Mouse (Mus musculus): ENCODE measurements at regions not wholly inside any gene's neighbourhood (a gene's known extent, or its start where the extent isn't known, plus 50 kb on each side); places are given as distances from the start of the nearest gene placed in this dataset.
A peak's percentile ranks its signal among the peaks of the same experiment; 100 is the strongest.
"Not testable (repeated sequence)": the region's sequence is repeated elsewhere in the genome, so short reads cannot be mapped to it uniquely, and the experiment has no call there.

DNA sequence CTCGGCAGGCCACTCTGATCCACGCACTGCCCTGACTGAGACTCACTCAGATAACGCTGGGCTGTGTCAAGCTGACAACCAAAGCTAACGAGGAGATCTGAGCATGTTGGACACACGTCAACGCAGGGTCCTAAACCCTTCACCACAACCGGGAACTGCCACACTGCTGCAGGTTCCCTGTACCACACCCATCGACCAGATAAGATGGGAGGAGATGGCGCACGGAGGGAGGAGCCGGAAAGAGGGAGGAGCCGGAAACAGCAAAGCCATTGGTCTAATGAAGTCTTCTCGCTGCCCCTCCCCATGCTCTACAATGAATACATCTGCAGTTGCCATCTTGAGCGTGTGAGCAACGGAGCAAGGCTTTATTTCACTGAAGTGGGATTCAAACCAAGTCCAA lies 182.9 kb upstream of the Rpl38 start:
- DNase-seq (ENCODE audit: inconsistent ontology term): no peak

DNA sequence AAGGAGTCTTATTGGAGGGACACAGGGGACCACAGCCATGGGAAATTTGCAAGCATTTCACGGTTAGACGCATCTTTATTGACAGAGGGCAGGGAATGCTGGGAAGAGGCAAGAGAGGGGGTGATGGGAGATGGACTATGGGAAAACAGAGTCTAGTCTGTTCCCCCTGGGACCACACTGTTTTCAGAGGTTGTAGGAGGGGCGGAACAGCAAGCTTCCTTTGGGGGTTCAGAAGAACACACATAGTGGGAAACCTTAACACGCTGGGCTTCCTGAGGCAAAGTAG lies 183.7 kb upstream of the Rpl38 start:
- DNase-seq (ENCODE audit: inconsistent ontology term): no peak

DNA sequence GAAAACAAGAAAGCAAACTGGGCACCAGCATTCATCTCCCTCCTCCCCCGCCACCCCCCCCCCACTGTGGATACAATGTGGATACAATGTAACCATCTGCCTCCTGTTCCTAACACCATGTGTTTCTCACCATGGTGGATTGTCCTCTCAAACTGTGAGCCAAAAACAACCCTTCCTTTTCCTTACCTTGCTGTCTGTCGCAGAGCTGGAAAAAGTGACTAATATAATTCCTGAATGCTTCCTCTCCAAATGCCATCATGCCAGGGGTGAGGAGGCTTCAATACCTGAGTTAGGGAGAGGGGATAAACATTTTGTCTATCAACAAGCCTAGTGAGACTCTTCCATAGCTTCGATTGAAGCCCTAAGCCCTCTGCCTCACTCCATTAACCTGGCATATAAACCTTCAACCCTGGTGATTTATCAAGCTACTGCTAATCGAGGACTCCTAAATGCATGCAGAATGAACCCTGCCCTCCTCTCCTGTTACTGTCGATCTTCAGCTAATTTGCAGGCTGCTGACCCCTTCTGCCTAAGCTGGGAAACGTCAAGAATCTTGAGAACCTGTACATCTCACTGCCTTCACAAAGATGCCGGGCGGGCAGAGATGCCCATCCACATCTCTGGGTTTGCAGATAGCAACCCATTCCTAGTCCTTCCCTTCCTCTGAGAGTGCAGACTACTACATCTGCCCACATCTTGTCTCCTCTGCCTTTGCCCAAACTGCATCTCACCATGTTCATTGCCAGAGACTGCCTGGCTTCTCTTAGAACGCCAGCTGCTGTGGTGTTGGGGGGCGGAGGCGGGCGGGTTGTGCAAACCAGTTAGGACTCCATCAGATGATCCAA lies 184.3 kb upstream of the Rpl38 start:
- no peak for DNase-seq (ENCODE audit: inconsistent ontology term)

DNA sequence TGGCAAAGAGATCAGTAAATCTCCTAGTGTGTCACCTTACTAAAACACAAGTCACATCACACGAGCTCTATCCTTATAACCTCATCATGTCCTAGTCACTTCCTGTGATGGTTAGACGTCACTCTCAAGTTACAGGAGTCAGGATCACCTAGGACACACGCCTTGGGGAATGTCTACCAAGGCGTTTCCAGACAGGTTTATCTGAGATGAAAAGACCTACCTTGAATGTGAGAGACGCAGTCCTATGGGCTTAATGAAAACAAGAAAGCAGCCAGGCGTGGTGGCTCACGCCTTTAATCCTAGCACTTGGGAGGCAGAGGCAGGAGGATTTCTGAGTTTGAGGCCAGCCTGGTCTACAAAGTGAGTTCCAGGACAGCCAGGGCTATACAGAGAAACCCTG lies 185.0 kb upstream of the Rpl38 start:
- DNase-seq (ENCODE audit: inconsistent ontology term): not testable (repeated sequence)

DNA sequence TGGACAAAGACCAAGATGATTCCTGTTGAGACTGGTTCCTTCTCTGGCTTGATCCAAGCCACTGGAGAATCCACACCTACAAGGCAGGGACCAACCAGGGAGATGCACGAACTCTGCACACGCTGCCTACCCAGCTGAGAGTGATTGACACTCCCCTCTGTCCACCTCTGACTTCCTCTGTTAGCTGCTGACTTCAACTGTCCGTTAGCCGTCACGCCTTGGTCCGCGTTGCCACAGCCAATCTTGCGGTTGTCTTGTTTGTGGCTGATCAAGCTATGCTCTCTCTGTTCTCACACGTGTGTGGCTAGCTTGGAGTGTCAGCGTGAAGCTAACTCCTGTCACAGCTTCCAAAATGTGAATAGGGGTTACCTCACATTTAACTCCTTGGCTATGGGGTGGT lies 186.3 kb upstream of the Rpl38 start:
- no peak for DNase-seq (ENCODE audit: inconsistent ontology term)

DNA sequence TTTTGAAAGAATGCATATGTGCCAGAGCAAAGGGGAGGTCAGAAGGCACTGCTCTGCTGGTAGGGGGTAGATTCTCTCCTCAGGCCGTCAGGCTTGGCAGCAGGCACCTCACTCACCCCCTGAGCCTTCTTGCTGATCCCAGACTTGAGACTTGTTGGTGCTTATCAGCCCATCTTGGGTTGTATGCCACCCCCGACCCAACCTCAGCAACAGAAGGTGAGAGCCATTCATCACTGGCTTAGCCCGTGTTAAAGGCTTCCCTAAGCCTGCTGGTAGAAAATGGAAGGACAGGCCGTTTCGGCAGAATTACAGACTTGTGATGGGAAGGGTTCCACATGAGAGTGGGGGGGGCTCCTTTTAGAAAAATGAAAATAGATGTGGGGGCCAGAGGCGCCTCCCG lies 187.3 kb upstream of the Rpl38 start:
- DNase-seq (ENCODE audit: inconsistent ontology term): no peak

DNA sequence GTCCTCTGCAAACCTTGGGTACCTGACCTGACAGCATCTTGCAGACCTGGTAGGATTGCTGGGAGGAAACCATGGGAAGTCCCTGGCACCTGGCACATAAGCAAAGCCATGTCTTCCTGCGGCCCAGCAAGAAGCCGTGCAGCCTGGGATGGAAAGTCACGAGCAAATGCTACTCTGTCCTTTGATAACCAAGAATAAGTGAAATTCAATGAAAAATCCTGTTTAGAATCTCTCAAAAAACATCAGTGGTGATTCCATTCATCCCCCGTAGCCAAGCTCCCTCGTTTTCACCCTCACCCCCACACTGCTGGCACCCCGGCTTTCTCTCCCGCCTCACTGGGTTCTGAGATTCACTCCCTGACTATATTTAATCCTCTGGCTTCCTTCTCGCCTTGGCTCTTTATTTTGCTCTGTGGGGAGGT lies 188.2 kb upstream of the Rpl38 start:
- DNase-seq (ENCODE audit: inconsistent ontology term): no peak

DNA sequence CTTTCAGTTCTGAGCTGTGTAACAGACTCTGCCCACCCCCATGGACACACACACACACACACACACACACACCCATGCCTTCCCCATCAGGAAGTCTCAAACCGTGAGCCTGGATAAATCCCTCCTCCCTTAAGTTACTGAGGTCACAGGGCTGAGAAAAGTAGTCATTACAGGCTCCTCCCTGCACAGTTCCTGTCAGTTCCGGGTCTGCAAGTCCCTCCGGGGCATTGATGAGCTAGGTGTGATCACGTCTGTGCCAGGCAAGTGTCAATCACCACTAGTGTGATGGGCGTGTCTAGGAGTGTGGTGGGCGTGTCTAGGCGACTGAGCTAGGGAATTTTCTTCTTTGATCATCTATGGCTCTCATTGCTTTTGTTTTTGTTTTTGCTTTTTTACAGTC lies 189.6 kb upstream of the Rpl38 start:
- no peak for DNase-seq (ENCODE audit: inconsistent ontology term)

DNA sequence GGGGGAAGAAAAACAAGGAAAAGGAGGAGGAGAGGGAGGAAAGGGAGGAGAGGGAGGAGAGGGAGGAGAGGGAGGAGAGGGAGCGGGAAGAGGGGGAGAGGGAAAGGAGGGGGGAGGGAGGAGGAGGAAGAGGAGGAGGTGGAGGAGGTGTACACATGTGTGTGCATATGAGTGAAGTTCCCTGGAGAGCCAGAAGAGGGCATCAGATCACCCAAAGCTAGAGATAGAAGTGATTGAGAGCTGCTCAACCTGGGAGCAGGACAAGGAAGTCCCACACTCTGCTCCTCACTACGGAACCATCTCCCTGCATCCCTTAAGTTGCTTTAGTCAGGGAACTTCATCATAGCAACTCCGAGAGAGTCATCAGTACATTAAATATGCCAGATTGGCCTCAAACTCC lies 191.0 kb upstream of the Rpl38 start:
- no peak for DNase-seq (ENCODE audit: inconsistent ontology term)

DNA sequence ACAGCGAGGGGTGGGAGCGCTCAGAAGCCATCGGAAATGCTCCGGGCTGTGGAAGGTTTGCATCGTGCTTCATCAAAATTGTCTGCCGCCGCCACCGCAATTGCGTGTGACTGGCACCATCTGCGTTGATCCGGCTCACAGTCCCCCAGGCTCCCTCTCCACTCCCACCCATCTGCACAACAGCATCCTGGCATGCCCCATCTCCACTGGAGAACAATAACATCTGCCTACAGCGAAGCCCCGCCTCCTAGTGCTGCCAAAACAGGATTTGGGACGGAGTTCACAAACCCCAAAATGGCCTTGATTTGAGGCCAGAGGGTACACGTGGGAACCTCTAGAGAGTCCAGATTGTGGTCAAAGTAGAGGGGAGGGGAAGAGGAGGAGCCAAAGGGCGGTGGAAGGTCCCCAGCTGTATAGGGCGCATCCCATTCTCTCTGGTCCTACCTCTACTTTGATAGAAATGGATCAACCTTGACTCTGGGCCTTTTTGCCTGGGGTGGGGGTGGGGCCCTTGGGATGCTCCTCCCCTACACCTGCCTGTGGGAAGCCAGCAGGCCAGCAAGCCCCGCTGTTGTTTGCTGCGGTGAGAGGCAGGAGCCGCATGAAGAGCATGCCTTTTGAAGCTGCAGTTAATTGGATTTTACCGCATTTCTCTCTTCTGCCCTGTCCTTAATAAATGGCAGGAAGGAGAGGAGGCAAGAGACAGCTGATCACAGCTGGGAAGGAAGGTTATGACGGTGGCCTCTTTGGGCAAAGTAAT lies 195.6 kb upstream of the Rpl38 start:
- DNase-seq (ENCODE audit: inconsistent ontology term): no peak

DNA sequence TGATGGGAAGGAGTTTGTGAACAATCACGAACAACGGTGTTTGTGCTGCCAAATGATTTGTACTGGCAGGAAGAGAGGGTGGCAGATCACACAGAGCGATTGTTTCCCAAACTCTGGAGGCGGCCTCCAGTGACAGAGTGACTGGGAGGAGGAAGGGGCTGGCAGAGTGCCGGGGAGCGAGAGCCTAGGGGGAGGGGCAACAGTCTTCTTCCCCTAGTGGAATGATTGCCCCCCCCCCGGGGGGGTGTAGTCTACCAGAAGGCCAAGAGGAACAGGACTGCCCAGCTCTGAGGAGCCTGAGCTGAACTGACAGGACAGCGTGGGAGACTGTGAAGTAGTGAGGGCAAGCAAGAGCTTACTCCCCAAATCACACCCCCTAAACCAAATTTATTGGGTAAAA lies 199.9 kb upstream of the Rpl38 start:
- peak; percentile 97 for DNase-seq (ENCODE audit: inconsistent ontology term)

DNA sequence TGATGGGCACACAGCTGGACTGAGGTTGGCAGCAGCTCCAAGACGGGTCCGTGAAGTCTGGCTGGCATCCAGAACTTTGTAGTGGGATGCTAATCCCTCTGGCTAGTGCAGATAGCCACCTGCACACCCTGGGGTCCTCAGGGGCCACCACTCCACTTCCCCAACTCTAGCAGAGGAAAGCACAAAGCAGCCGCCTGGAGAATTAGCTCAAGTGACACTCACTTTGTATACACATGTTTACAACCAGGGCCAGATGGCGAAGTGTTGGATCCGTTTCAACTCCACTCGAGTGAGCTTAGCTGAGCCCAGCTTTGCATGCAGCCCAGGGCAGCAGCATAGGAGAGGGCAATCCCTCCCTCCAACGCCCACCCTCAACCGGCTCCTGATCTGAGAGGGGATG lies 200.5 kb upstream of the Rpl38 start:
- DNase-seq (ENCODE audit: inconsistent ontology term): peak; percentile 62

DNA sequence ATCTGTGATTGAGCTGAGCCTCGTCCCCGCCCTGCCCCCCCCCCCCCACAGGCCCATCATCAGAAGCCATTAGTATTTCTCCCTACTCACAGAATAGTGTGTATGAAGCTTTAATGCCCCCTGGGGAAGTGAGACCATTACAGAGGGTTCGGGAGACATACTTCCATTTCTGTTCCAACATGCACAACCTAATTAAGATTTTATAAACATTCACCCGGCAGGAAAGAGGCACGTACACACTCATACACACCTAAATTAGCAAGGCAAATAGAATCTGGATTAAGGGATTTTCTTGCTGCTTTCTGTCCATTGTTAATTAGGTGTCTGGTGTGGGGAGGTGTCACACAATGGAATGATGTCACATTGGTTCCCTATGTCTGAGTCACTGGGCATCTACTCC lies 202.8 kb upstream of the Rpl38 start:
- no peak for DNase-seq (ENCODE audit: inconsistent ontology term)

DNA sequence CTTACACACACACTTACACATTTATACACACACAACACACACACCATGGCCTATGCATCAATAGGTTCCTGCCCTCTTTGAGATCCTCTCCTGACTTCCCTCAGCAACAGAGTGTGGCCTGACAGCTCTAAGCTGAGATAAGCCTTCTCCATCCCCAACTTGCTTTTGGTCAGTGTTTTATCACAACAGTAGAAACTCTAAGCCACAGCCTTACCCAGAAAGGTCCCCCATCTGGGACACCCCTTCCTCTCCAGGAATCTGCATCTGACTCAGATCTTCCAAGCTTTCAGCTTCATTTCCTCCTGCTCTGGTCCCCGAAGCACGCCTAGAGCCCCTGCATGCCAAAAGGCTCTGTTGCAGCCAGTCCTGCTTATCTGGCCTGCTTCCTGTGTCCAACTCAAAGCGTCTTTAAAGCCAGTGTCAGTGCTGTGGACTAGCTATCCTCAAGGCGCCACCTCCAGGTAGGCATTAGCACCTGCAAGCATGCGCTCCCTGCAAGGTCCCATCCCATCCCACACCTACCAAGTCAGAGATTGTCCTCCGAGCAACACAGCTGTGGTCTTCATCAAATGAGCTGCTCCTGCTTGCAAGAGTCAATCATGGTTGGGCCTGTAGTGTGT lies 205.5 kb upstream of the Rpl38 start:
- peak; percentile 34 for DNase-seq (ENCODE audit: inconsistent ontology term)

DNA sequence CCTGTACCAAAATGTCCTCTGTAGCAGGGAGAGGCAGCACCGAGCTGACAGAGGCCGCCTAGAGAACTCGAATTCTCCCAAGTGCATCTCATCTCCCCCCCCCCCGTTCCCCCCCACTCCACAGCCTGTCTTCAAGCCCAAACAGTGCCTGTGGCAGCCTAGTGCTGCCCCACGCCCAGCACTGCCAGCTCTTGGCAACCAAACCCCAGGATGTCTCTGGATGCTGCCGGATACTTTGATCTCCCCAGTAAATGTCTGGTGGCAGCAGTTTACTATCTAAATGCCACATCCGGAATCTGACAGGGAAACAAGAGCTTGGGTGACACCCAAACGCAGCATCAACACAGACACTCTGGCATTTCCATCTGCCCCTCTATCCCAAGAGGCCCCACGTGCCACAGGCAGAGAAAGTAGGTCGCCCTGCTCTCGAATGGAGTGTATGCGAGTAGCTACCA lies 213.4 kb upstream of the Rpl38 start:
- DNase-seq (ENCODE audit: inconsistent ontology term): peak; percentile 80

DNA sequence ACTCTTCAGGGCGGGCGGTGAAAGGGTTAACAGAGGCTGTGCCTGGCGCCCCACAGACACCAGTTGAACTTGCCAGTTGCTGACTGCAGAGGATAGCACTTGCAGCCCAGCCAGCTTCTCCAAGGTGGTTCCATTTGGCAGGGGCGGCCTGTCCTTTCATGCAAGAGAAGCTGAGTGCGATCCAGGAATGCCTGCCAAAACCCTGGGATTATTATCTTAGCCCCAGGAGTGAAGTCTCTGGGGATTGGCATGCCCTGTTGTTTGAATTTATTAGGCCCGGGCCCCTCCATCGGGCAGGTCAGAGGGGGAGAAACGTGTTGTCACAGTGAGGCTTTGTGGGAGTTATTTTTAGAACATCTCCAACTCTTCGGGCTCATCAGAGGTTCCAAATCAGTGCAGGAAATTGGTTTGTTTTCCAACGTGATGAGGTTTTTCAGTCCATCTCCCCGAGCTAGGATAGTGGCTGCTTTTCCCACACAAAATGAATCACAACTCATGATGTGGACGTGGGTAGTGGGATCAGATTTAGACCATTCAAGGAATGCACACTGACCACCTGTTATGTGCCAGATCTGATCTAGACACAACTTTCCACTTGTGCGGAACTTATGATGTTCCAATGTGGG lies 219.4 kb upstream of the Rpl38 start:
- peak; percentile 86 for DNase-seq (ENCODE audit: inconsistent ontology term)

DNA sequence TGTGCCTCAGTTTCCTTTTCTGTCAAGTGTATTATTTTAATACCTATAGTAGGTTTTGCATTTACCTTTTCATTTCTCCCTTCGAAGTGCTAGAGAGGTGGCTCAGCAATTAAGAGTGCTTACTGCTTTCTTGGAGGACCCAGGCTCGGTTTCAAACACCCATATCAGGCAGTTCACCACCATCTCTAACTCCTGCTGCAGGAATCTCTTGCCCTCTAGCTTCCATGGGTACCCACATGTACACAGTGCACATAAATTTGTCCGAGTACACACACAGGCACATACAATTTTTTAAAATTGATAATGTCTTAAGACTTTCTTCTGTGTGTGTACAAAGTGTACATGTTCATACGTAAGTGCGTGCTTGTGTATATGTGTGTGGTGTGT lies 220.9 kb upstream of the Rpl38 start:
- no peak for DNase-seq (ENCODE audit: inconsistent ontology term)

DNA sequence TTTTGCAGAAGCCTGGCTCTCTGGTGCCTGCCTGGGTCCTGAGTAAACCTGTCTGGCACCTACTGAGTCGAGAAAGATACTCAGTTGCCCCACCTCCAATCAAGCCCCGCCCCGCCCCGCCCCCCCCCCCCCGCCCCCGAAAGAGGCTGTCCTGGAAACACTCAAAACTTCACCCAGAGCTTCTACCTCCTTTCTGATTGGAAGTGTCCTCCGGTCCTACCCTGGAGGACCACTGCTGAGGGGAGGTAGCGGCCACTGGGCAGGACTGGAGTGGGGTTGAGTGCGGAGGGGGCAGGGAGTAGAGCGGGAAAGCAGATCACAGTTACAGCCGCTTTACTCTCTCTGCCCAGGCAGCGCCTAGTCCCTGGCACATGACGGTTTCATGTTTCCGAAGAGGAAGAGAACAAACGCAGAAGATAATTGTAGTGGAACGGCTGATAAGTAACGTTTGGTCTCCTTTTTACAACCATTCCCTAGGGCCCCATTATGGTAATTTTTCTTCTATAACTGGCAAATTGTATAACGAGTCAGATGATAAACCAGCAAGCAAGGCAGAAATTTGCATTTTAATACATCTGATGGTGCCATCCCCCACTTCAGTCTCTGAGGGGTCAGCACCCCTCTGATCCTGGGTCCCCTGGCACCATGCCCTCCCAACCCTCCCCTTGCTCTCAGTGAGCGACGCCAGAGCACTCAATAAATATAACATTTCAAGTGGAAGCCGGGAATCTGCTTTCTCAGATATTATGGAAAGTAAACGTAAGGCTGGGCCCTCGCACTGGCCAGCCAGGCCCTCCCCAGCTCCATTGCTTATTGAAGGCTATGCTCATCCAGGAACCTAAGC lies 221.5 kb upstream of the Rpl38 start:
- peak; percentile 40 for DNase-seq (ENCODE audit: inconsistent ontology term)

DNA sequence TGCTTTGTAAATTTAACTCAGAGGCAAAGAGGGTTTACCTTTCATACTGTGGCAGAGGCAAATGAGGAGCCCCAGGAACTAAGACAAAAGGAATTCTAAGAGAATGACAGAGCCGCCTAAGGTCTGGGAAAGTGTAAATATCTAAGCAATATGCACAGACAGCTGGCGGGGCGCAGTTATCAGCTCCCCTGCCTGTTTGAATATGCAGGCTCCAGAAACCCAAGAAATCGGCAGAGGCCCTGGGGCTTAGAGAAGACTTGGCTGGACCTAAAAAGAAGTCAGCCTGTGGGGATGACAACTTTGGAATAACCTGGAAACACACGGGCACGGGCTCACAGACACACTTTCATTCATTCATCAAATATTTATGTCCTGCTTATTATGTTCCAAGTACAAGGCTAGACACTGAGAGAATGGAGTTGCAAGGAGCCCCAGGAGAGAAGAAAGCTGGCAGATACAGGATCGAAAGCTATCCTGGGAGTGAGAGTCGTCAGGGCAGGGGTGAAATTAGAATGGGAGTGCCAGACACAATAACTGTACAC lies 222.2 kb upstream of the Rpl38 start:
- DNase-seq (ENCODE audit: inconsistent ontology term): no peak

DNA sequence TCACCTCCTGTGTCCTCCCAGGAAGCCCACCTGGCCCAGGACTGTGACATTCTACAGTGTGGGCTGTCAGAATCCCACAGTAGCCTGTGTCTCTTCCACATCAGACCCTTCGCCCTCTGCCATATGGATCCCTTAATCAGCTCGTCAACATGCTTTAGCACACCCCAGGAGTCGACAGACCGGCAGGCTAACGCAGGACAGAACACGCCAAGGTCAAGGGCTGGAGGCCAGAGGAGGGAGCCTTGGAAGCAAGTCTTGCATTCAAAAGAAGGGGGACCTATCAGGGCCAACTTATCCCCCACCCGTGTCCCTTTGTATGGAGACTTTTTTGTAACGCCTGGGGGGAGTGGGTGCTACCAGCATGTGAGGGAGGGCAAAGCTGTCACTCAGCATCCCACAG lies 224.1 kb upstream of the Rpl38 start:
- no peak for DNase-seq (ENCODE audit: inconsistent ontology term)

DNA sequence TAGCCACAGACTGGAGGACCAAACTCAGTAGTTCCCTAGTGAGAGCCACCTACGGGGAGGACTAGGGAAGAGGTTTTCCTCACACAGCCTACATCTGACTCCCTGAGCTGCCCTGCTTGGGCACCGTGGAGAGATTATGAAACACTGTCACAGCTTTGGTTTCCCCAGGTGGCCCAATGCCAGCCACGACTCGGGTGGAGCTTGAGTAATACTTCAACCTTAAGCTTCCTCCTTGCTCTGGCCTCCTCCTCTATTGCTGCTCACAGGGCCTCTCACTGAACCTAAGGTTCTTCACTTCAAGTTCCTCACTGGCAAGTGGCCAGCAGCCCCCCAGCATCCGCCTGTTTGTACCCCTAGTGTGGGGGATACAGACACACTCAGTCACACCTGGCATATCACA lies 224.9 kb upstream of the Rpl38 start:
- DNase-seq (ENCODE audit: inconsistent ontology term): no peak

Measured in Muller cell, postnatal 12 days (primary cell).